Mouse (Mus musculus): ENCODE results near the gene Dmpk. TPM values are rescaled to one million over a fixed set of nuclear protein-coding genes. Genes with fewer than 3 reads are reported as not detected.
"Not testable (repeated sequence)": the region's sequence is repeated elsewhere in the genome, so short reads cannot be mapped to it uniquely, and the experiment has no call there.

The Dmpk gene
- total RNA-seq, 2 experiments from 2014 or later: 265 to 336 TPM

DNA sequence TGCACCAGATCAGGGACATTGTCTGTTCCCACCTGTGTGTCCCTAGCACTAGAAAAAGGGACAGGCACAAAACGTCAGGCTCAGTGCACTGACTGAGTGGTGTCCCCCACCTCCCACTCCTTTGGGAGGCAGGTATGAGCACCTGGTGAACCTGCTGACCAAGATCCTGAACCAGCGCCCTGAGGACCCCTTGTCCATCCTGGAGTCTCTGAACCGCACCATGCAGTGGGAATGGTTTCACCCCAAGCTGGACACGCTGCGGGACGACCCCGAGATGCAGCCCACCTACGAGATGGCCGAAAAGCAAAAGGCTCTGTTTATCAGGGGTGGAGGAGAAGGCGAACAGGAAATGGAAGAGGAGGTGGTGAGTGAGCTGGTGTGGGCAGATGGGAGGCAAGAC is 26.2 kb upstream of the Dmpk start:
- TF ChIP-seq CTCF (IDR thresholded peaks at IDR 0.05): no peak
- intact Hi-C loops (cut with DNase I): no loop called here
- peak; percentile 10 for DNase-seq
- Histone ChIP-seq H3K4me3 (no peak overlapping the region), H3K27ac (no peak overlapping the region)

GRCm38 (mm10) chr7:19065896-19066295 is 17.8 kb upstream of the Dmpk start:
- no peak overlapping the region for H3K4me3 ChIP-seq
- intact Hi-C loops (cut with DNase I): loop anchor here (5.0 kb wide), 1 partner anchor 41 kb away; no protein-coding TSS in a partner anchor
- H3K27ac ChIP-seq: no peak overlapping the region
- peak; percentile 15 for DNase-seq
- no peak for TF ChIP-seq CTCF (IDR thresholded peaks at IDR 0.05)

DNA sequence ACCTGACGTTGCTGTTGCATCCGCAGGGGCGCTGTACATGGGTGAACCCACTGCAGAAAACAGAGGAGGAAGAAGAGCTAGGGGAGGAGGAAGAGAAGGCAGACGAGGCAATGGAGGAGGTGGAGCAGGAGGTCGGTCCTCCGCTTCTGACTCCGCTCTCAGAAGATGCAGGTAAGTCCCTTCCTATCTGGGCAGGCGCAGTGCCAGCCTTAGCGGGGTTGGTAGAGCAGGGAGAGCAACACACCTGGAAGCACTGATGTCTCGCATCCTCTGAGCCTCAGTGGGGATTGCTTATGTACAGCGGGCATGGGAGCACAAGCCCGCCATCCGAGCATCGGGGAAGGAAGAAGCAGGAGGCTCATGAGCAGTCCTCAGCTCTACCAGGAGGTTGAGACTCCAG is 16.6 kb upstream of the Dmpk start:
- intact Hi-C loops (cut with DNase I): loop anchor here (5.0 kb wide), 1 partner anchor 40 kb away; no protein-coding TSS in a partner anchor
- Histone ChIP-seq H3K4me3 (no peak overlapping the region), H3K27ac (no peak overlapping the region)
- DNase-seq: peak; percentile 13
- no peak for TF ChIP-seq CTCF (IDR thresholded peaks at IDR 0.05)

DNA sequence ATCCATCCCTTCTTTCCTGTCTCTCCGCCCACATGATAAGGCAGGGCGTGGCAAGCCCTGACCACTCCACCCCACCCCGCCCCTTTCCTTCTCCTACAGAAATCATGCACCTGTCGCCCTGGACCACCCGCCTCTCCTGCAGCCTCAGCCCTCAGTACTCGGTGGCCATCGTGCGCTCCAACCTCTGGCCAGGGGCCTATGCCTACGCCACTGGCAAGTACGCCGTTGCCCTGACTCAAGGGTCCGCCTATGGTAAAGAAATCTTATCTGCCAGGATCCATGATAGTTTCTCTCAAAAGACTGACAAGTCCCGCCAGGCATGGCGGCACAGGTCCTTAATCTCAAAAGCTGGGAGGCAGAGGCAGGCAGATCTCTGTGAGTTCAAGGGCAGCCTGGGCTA is 15.7 kb upstream of the Dmpk start:
- intact Hi-C loops (cut with DNase I): loop anchor here (5.0 kb wide), 1 partner anchor 39 kb away; no protein-coding TSS in a partner anchor
- Histone ChIP-seq H3K27ac (no peak overlapping the region), H3K4me3 (no peak overlapping the region)
- DNase-seq: peak; percentile 17
- no peak for TF ChIP-seq CTCF (IDR thresholded peaks at IDR 0.05)

GRCm38 (mm10) chr7:19068707-19069106 is 14.9 kb upstream of the Dmpk start:
- TF ChIP-seq CTCF (IDR thresholded peaks at IDR 0.05): peak; percentile 88
- H3K4me3 ChIP-seq: no peak overlapping the region
- H3K27ac ChIP-seq: no peak overlapping the region
- intact Hi-C loops (cut with DNase I): loop anchor here (1.0 to 5.0 kb wide), 2 partner anchors 25 to 39 kb away; no protein-coding TSS in a partner anchor
- DNase-seq: peak; percentile 79

DNA sequence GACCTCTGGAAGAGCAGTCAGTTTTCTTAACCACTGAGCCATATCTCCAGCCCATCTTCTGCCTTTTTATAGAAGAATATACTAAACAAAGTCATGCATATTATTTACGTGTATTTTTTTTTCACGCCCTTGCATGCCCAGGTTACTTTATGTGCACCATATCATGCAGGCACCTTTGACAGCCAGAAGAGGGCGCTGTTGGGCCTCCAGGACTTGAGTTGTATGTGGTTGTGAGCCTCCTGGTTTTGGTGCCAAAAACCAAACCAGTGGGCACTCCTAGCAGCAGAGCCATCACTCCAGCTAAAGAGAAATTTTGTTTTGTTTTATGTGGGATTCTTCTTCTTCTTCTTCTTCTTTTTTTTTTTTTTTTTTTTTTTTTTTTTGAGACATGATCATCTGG is 14.1 kb upstream of the Dmpk start:
- H3K4me3 ChIP-seq: no peak overlapping the region
- peak; percentile 34 for DNase-seq
- peak; percentile 64 for TF ChIP-seq CTCF (IDR thresholded peaks at IDR 0.05)
- intact Hi-C loops (cut with DNase I): loop anchor here (1.0 to 5.0 kb wide), 2 partner anchors 24 to 38 kb away; no protein-coding TSS in a partner anchor
- no peak overlapping the region for H3K27ac ChIP-seq

DNA sequence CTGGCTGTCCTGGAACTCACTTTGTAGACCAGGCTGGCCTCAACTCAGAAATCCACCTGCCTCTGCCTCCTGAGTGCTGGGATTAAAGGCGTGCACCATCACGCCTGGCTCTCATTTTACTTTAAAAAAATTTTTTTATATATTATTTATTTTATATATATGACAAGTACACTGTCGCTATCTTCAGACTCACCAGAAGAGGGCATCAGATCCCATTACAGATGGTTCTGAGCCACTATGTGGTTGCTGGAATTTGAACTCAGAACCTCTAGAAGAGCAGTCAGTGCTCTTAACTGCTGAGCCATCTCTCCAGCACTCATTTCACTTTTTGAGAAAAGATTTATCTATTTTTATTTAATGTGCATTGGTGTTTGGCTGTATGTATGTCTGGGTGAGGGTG is 12.6 kb upstream of the Dmpk start:
- TF ChIP-seq CTCF (IDR thresholded peaks at IDR 0.05): peak; percentile 54
- H3K4me3 ChIP-seq; intact Hi-C loops (cut with DNase I); H3K27ac ChIP-seq: not testable (repeated sequence)
- peak; percentile 9 for DNase-seq

GRCm38 (mm10) chr7:19073504-19073903 is 10.1 kb upstream of the Dmpk start:
- peak; percentile 66 for DNase-seq
- TF ChIP-seq CTCF (IDR thresholded peaks at IDR 0.05): peak; percentile 59
- intact Hi-C loops (cut with DNase I): loop anchor here (1.0 kb wide), 1 partner anchor 15 kb away; no protein-coding TSS in a partner anchor
- no peak overlapping the region for H3K27ac ChIP-seq
- H3K4me3 ChIP-seq: no peak overlapping the region

DNA sequence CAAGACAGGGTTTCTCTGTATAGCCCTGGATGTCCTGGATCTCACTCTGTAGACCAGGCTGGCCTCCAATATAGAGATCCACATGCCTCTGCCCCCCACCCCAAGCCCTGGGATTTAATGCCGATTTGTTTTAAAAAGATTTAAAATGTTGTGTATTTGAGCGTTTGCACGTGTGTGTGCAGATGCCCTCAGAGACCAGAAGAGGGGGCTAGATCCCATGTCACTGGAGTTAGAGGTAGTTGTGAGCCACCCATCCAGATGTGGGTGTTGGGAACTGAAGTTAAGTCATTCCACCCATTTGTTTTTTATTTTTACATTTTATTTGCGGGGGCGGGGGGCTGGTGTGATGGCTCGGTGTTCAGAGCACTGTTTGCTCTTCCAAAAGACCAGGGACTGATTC is 9.2 kb upstream of the Dmpk start:
- intact Hi-C loops (cut with DNase I): no loop called here
- no peak for DNase-seq
- Histone ChIP-seq H3K27ac (no peak overlapping the region), H3K4me3 (no peak overlapping the region)
- TF ChIP-seq CTCF (IDR thresholded peaks at IDR 0.05): peak; percentile 15; the same call in 1 of the 2 replicates

- no peak for TF ChIP-seq CTCF (IDR thresholded peaks at IDR 0.05)
- Histone ChIP-seq H3K4me3 (peak overlapping the region; percentile 82), H3K27ac (peak overlapping the region; percentile 87)
- intact Hi-C loops (cut with DNase I): no loop called here
- no peak for DNase-seq
Measured at GRCm38 (mm10) chr7:19075231-19075630, 8.4 kb upstream of the Dmpk start.

- intact Hi-C loops (cut with DNase I): no loop called here
- H3K27ac ChIP-seq: peak within 1 kb of the TSS; percentile 87
- peak; percentile 96 for DNase-seq
Measured at GRCm38 (mm10) chr7:19075723-19076585, 7.7 kb upstream of the Dmpk start, which contains the start of gene Dmwd. TSS of gene Dmwd (plus strand) at chr7:19076227.

GRCm38 (mm10) chr7:19076586-19076991 is 7.1 kb upstream of the Dmpk start:
- TF ChIP-seq CTCF (IDR thresholded peaks at IDR 0.05): no peak
- DNase-seq: peak; percentile 55
- Histone ChIP-seq H3K27ac (peak overlapping the region; percentile 87), H3K4me3 (peak overlapping the region; percentile 82)
- intact Hi-C loops (cut with DNase I): no loop called here

More at GRCm38 (mm10) chr7:19075723-19076585, 7.7 kb upstream of the Dmpk start, which contains the start of gene Dmwd:
- no peak for TF ChIP-seq CTCF (IDR thresholded peaks at IDR 0.05)
- peak within 1 kb of the TSS; percentile 82 for H3K4me3 ChIP-seq

- no peak for TF ChIP-seq CTCF (IDR thresholded peaks at IDR 0.05)
- intact Hi-C loops (cut with DNase I): no loop called here
- H3K4me3 ChIP-seq: peak overlapping the region; percentile 82
- DNase-seq: peak; percentile 26
- H3K27ac ChIP-seq: no peak overlapping the region
Measured at GRCm38 (mm10) chr7:19077761-19078160, 5.9 kb upstream of the Dmpk start.

Measured in gastrocnemius, adult 2 months (tissue).